Mouse (Mus musculus) CH12.LX (cell line): Measurements from ENCODE around the gene Npas1. TPM values are rescaled to one million over a fixed set of nuclear protein-coding genes. Genes with fewer than 3 reads are reported as not detected.

ENCODE experiments used
- DNase-seq: peaks from one replicate; pipeline ENCODE4 v3.0.0-alpha.2; 2013; ENCODE audit errors: extremely low read depth
- H3K27ac ChIP-seq: 2 replicates; pipeline ENCODE4 v1.5.1; 2012; ENCODE audit warnings: low read depth, mild to moderate bottlenecking, control low read depth, moderate library complexity; ENCODE audit not compliant: insufficient read depth
- H3K27me3 ChIP-seq: replicated peaks from 2 replicates; pipeline ENCODE3; 2012; ENCODE audit warnings: inconsistent platforms
- H3K36me3 ChIP-seq, 2 experiments: replicated peaks in 1 of 2; 2 replicates each; pipeline versions ENCODE3 to v1.6.1; 2012; ENCODE audit warnings: inconsistent platforms in 1 of 2, low read length in 1 of 2, mild to moderate bottlenecking in 1 of 2, mixed read lengths in 1 of 2, moderate library complexity in 1 of 2; ENCODE audit not compliant: control insufficient read depth in 1 of 2, insufficient read depth in 1 of 2
- H3K4me1 ChIP-seq, 2 experiments: 2 replicates each; pipeline ENCODE4 v1.6.1; 2012; ENCODE audit warnings: inconsistent platforms in 1 of 2, moderate library complexity in 1 of 2; ENCODE audit not compliant: insufficient read depth in 2 of 2, control insufficient read depth in 1 of 2
- H3K4me2 ChIP-seq: 2 replicates; pipeline ENCODE4 v1.6.1; 2012; ENCODE audit warnings: low read depth, mild to moderate bottlenecking, control low read depth; ENCODE audit not compliant: poor library complexity, insufficient read depth, severe bottlenecking
- H3K4me3 ChIP-seq, 3 experiments: fragments of 150-350 bp in 1 of 3; sonication (generic) in 1 of 3; replicated peaks in 1 of 3; 2 replicates each; pipeline versions ENCODE3 to v1.5.1; 2011 to 2012; ENCODE audit warnings: low read depth in 2 of 3, low read length in 2 of 3, mild to moderate bottlenecking in 2 of 3, moderate library complexity in 2 of 3, control low read depth in 1 of 3, improper control_type of control experiment in 1 of 3, inconsistent platforms in 1 of 3, mixed read lengths in 1 of 3; ENCODE audit not compliant: poor library complexity in 1 of 3
- H3K79me2 ChIP-seq: replicated peaks from 2 replicates; pipeline ENCODE4 v1.6.1; 2012; ENCODE audit warnings: mild to moderate bottlenecking, moderate library complexity; ENCODE audit not compliant: control insufficient read depth, poor library complexity, insufficient read depth, severe bottlenecking; ENCODE audit errors: extremely low read depth
- H3K9ac ChIP-seq: 2 replicates; pipeline ENCODE4 v1.6.1; 2012; ENCODE audit warnings: low read depth, mild to moderate bottlenecking, control low read depth, moderate library complexity; ENCODE audit not compliant: insufficient read depth
- H3K9me3 ChIP-seq: replicated peaks from 2 replicates; pipeline ENCODE3; 2012; ENCODE audit warnings: low read length, inconsistent platforms, mixed read lengths
- CTCF ChIP-seq, 2 experiments: IDR thresholded peaks in 1 of 2; conservative IDR thresholded peaks in 1 of 2; 2 replicates each; pipeline ENCODE4 v1.5.1; 2011 to 2012; ENCODE audit warnings: low read depth in 2 of 2, low read length in 2 of 2, improper control_type of control experiment in 1 of 2, inconsistent platforms in 1 of 2, mild to moderate bottlenecking in 1 of 2, moderate library complexity in 1 of 2
- E2F4 ChIP-seq: IDR thresholded peaks from 2 replicates; pipeline ENCODE4 v1.6.1; 2011; ENCODE audit warnings: low read depth, low read length, improper control_type of control experiment; ENCODE audit not compliant: insufficient replicate concordance
- ETS1 ChIP-seq: conservative IDR thresholded peaks from 2 replicates; pipeline ENCODE4 v1.6.1; 2012; ENCODE audit warnings: low read depth, mild to moderate bottlenecking, inconsistent platforms, low read length, improper control_type of control experiment, moderate library complexity
- JUND ChIP-seq: conservative IDR thresholded peaks from 2 replicates; pipeline ENCODE4 v1.6.1; 2011; ENCODE audit warnings: low read depth, low read length, improper control_type of control experiment
- MAX ChIP-seq: IDR thresholded peaks from 2 replicates; pipeline ENCODE4 v1.6.1; 2011; ENCODE audit warnings: low read length, improper control_type of control experiment
- MEF2A ChIP-seq: IDR thresholded peaks from 2 replicates; pipeline ENCODE4 v1.6.1; 2014; ENCODE audit warnings: low read depth, mild to moderate bottlenecking, inconsistent platforms, low read length, improper control_type of control experiment, borderline replicate concordance
- NRF1 ChIP-seq: IDR thresholded peaks from 2 replicates; pipeline ENCODE4 v1.6.1; 2014; ENCODE audit warnings: low read depth, mild to moderate bottlenecking, inconsistent platforms, low read length, improper control_type of control experiment, moderate library complexity
- SMC3 ChIP-seq: IDR thresholded peaks from 2 replicates; pipeline ENCODE4 v1.6.1; 2011; ENCODE audit warnings: low read depth, low read length, improper control_type of control experiment
- USF1 ChIP-seq: IDR thresholded peaks from 2 replicates; pipeline ENCODE4 v1.6.1; 2014; ENCODE audit warnings: low read depth, mild to moderate bottlenecking, inconsistent platforms, low read length, improper control_type of control experiment
- ZC3H11A ChIP-seq: IDR thresholded peaks from 2 replicates; pipeline ENCODE4 v1.6.1; 2012; ENCODE audit warnings: low read depth, mild to moderate bottlenecking, inconsistent platforms, low read length, improper control_type of control experiment
- dilution Hi-C: fragments of 300-500 bp; cut with MboI; formaldehyde crosslinking; loops from 2 replicates; pipeline ENCODE4 v1.14.3; 2020; ENCODE audit warnings: low sequenced_read_pairs; ENCODE audit not compliant: extremely low pct_unique_long_range_greater_than_20kb, extremely low pct_ligation_motif_present
- in situ Hi-C: fragments of 300-500 bp; cut with MboI; formaldehyde crosslinking; loops from 3 replicates; pipeline ENCODE4 v1.14.3; 2019; ENCODE audit warnings: low sequenced_read_pairs, low pct_ligation_motif_present, low pct_unique_long_range_greater_than_20kb, mixed read lengths
- polyA plus RNA-seq: library from polyadenylated mRNA; unstranded; fragments of >175 nt; gene quantifications from 2 replicates; pipeline ENCODE4 v1.2.1, GENCODE M21; 2012; ENCODE audit warnings: low read depth; ENCODE audit not compliant: insufficient read length
- total RNA-seq, 2 experiments: library from RNA; depleted of rRNA; stranded (reverse); fragments of 300-350 nt in 1 of 2; fragments of >200 nt in 1 of 2; gene quantifications; 2 replicates each; pipeline ENCODE4 v1.2.3; 2012 to 2014

Gene Npas1
- total and polyA plus RNA-seq, 3 experiments = 0.08 to 0.56 TPM; not detected in 1

- in situ Hi-C loops (no loop called here), dilution Hi-C loops (no loop called here)
- no peak for TF ChIP-seq USF1
- no peaks in the 10 kb centered on the region for H3K27me3 ChIP-seq
- H3K79me2 ChIP-seq = no peaks in the 10 kb centered on the region
- H3K36me3 ChIP-seq = peaks cover 22 to 56% of the 10 kb centered on the region in 2 experiments
- peaks cover 0 to 10% of the 10 kb centered on the region in 2 experiments; a peak in 2 of 4 replicates for H3K4me1 ChIP-seq
- DNase-seq = no peak
- H3K9me3 ChIP-seq = no peaks in the 10 kb centered on the region
- no peak overlapping the region for H3K4me2 ChIP-seq
- no peak overlapping the region for H3K27ac ChIP-seq
- no peak overlapping the region for H3K9ac ChIP-seq
- H3K4me3 ChIP-seq = no peak overlapping the region
Measured at GRCm38 (mm10) chr7:16496260-16496659, 18.7 kb upstream of the Npas1 start.

GRCm38 (mm10) chr7:16493361-16493760, 15.8 kb upstream of the Npas1 start:
- Histone ChIP-seq H3K36me3 (peaks cover 19 to 38% of the 10 kb centered on the region in 2 experiments), H3K4me3 (no peak overlapping the region), H3K9me3 (no peaks in the 10 kb centered on the region), H3K27me3 (no peaks in the 10 kb centered on the region), H3K4me1 (peaks cover 0 to 19% of the 10 kb centered on the region in 2 experiments; a peak in 2 of 4 replicates), H3K4me2 (no peak overlapping the region), H3K9ac (no peak overlapping the region), H3K79me2 (no peaks in the 10 kb centered on the region), H3K27ac (no peak overlapping the region)
- dilution Hi-C loops (no loop called here), in situ Hi-C loops (no loop called here)
- TF ChIP-seq CTCF (conservative IDR thresholded peaks at IDR 0.05 in 1 of 2, IDR thresholded peaks at IDR 0.05 in 1 of 2; ENCODE audit: low read depth in 2 of 2, low read length in 2 of 2) = peak; percentile 67 to 80; a peak in 3 of 4 replicates
- TF ChIP-seq MAX = no peak
- TF ChIP-seq NRF1 = no peak
- peak; percentile 37 for TF ChIP-seq SMC3
- DNase-seq = peak; percentile 34

GRCm38 (mm10) chr7:16492211-16492610, 14.7 kb upstream of the Npas1 start:
- no peak overlapping the region for H3K9ac ChIP-seq
- peaks cover 0 to 22% of the 10 kb centered on the region in 2 experiments; a peak in 2 of 4 replicates for H3K4me1 ChIP-seq
- H3K27me3 ChIP-seq = no peaks in the 10 kb centered on the region
- in situ Hi-C loops = no loop called here
- H3K36me3 ChIP-seq = peaks cover 10 to 27% of the 10 kb centered on the region in 2 experiments
- dilution Hi-C loops = no loop called here
- no peaks in the 10 kb centered on the region for H3K9me3 ChIP-seq
- H3K4me2 ChIP-seq = no peak overlapping the region
- TF ChIP-seq JUND (no peak), MEF2A (no peak), ETS1 (no peak), ZC3H11A (no peak), USF1 (no peak), E2F4 (no peak)
- TF ChIP-seq, all 38 proteins: peak for 0
- Histone ChIP-seq H3K79me2 (no peaks in the 10 kb centered on the region), H3K27ac (no peak overlapping the region), H3K4me3 (no peak overlapping the region)
- DNase-seq = no peak
